Mouse (Mus musculus) liver, adult 10 weeks (tissue): Measurements from ENCODE around the gene AC131692.1. TPM values are rescaled to one million over a fixed set of nuclear protein-coding genes. Genes with fewer than 3 reads are reported as not detected.

Experiments used
- polyA plus RNA-seq: library from polyadenylated mRNA; stranded (reverse); fragments of 350-450 nt; fragmentation: Illumina TruSeq; extraction: RNeasy Lipid Tissue Mini Kit (QIAGEN cat#74804); gene quantifications from one replicate; pipeline ENCODE4 v1.2.3, GENCODE M21; 2014; ENCODE audit warnings: low read depth, low replicate concordance

AC131692.1 gene
- polyA plus RNA-seq, 1 experiment from 2014 or later = not detected

Other genes starting within 250 kb of the AC131692.1 start
- 1.5 TPM for gene Frmd8, start 219.1 kb upstream of the AC131692.1 start, polyA plus RNA-seq
- 7.7 TPM for gene Slc25a45, start 216.6 kb upstream of the AC131692.1 start, polyA plus RNA-seq
- not detected for gene Tigd3, start 200.3 kb upstream of the AC131692.1 start, polyA plus RNA-seq
- 7.4 TPM for gene Dpf2, start 181.4 kb upstream of the AC131692.1 start, polyA plus RNA-seq
- 0.56 TPM for gene Cdc42ep2, start 169.6 kb upstream of the AC131692.1 start, polyA plus RNA-seq
- gene Pola2, start 130.2 kb upstream of the AC131692.1 start, polyA plus RNA-seq = 2.9 TPM
- gene Slc22a20, start 108.3 kb upstream of the AC131692.1 start, polyA plus RNA-seq = not detected
- gene Capn1, start 78.5 kb upstream of the AC131692.1 start, polyA plus RNA-seq = 0.82 TPM
- 2.7 TPM for gene Syvn1, start 47.8 kb upstream of the AC131692.1 start, polyA plus RNA-seq
- gene Mrpl49, start 36.6 kb upstream of the AC131692.1 start, polyA plus RNA-seq = 28.1 TPM
- gene Fau, start 36.6 kb upstream of the AC131692.1 start, polyA plus RNA-seq = 75.1 TPM
- gene Znhit2, start 33.2 kb upstream of the AC131692.1 start, polyA plus RNA-seq = not detected
- gene Tm7sf2, start 26.0 kb upstream of the AC131692.1 start, polyA plus RNA-seq = 28.5 TPM
- gene Vps51, start 17.2 kb upstream of the AC131692.1 start, polyA plus RNA-seq = 4.6 TPM
- gene Tmem262, start 14.4 kb upstream of the AC131692.1 start, polyA plus RNA-seq = not detected
- not detected for gene Gm28374, start 12.2 kb upstream of the AC131692.1 start, polyA plus RNA-seq
- gene Zfpl1, start 9.5 kb upstream of the AC131692.1 start, polyA plus RNA-seq = 1.1 TPM
- not detected for gene Cdca5, start 9.4 kb upstream of the AC131692.1 start, polyA plus RNA-seq
- gene Naaladl1, start 11.4 kb downstream of the AC131692.1 start, polyA plus RNA-seq = not detected
- gene Sac3d1, start 24.2 kb downstream of the AC131692.1 start, polyA plus RNA-seq = 1.0 TPM
- gene Snx15, start 33.9 kb downstream of the AC131692.1 start, polyA plus RNA-seq = 2.6 TPM
- gene Batf2, start 46.6 kb downstream of the AC131692.1 start, polyA plus RNA-seq = not detected
- 0.98 TPM for gene Arl2, start 47.1 kb downstream of the AC131692.1 start, polyA plus RNA-seq
- not detected for gene Majin, start 90.0 kb downstream of the AC131692.1 start, polyA plus RNA-seq
- gene Gpha2, start 132.0 kb downstream of the AC131692.1 start, polyA plus RNA-seq = not detected
- 0.93 TPM for gene Ppp2r5b, start 141.5 kb downstream of the AC131692.1 start, polyA plus RNA-seq
- 0.79 TPM for gene Atg2a, start 147.2 kb downstream of the AC131692.1 start, polyA plus RNA-seq
- 4.2 TPM for gene Ehd1, start 182.3 kb downstream of the AC131692.1 start, polyA plus RNA-seq
- 0.82 TPM for gene Cdc42bpg, start 212.0 kb downstream of the AC131692.1 start, polyA plus RNA-seq
- gene Men1, start 240.6 kb downstream of the AC131692.1 start, polyA plus RNA-seq = 3.5 TPM
- 3.2 TPM for gene Map4k2, start 246.7 kb downstream of the AC131692.1 start, polyA plus RNA-seq